Mouse (Mus musculus): Measurements from ENCODE around the gene Rrnad1. TPM values are rescaled to one million over a fixed set of nuclear protein-coding genes. Genes with fewer than 3 reads are reported as not detected.

Gene Rrnad1
- polyA plus RNA-seq (2011; ENCODE audit: insufficient read depth, insufficient read length, low replicate concordance, missing spikeins), result 16.2 and 27.7 TPM in 2 replicates

DNA sequence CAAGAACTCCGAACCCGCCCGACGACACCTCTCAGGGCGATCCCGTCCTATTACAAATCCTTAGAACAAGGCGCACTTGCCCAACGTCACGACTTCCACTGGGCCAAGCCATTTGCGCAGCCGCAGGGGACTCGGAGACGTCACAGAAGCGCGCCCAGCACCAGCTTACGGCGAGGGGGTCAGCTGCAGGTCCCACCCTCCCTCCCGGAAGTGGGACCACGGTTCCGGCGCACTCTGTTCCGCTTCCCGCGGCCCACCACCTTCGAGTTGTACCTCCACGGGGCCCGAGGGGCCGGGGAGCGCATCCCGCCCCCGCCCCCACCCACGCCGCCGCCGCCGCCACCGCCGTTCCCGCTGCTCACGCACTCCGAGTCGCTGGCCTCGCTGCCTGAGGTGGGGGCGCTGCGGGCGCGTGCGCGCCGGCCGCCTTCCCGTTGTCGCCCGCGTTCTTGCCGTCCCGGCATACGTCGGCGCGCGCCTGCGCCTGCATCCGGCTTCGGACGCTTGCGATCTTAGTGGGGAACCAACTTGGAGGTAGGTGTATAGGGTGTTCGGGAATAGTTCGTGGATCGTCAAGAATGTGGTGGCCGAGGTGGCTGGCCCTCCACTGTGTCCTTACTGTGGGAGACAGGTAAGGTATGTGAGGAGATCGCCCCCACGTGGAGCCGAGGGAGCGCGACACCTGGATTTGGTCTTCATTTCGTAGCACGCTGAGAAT lies at the start of gene Rrnad1, which contains the start of gene Isg20l2:
Gene Rrnad1, minus strand, starts transcription at position 640 of the 718 bp plus-strand sequence.
Gene Isg20l2, plus strand, starts transcription at position 237 of the 718 bp plus-strand sequence.
- TF ChIP-seq POLR2A (IDR thresholded peaks at IDR 0.05; ENCODE audit: borderline replicate concordance, control insufficient read depth, low read depth, low read length) (peak; percentile 70; the same call in 1 of the 2 replicates), CTCF (IDR thresholded peaks at IDR 0.05; ENCODE audit: control insufficient read depth, insufficient read depth, low read length) (peak; percentile 87)
- Histone ChIP-seq H3K4me1 (ENCODE audit: control insufficient read depth, insufficient read depth, low read length) (peaks cover 3% of the 10 kb centered on the region; the same call in 1 of the 2 replicates), H3K4me3 (replicated peaks; ENCODE audit: control insufficient read depth, low read depth, low read length) (peak within 1 kb of the TSS; percentile 96), H3K27ac (ENCODE audit: control insufficient read depth, insufficient read depth, low read depth, low read length, poor library complexity) (peak within 1 kb of the TSS; percentile 79)
- WGBS, result under 1% methylated on average over 78 of the region's 78 CpGs

DNA sequence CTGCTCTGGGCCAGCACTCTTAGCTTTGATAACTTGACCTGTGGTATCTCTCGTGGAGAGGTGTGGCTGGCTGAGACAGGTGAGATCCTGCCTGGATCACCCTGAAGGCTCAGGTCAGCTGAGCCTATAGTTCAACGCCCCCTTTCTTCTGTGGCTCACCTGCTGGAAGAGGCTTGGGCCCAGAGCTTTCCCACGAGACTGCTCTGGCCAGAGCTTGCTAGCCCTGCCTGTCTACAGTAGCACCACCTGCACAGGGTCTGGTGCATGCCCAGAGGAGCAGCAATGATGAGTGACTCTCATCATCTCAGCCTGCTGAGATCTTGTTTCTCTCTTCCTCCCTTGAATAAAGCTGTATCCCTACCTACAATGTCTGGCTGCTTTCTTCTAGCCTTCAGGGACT lies 49.6 kb upstream of the Rrnad1 start:
- H3K4me1 ChIP-seq (ENCODE audit: control insufficient read depth, insufficient read depth, low read length), result no peaks in the 10 kb centered on the region
- WGBS, result 49% methylated on average over 3 of the region's 3 CpGs
- H3K27ac ChIP-seq (ENCODE audit: control insufficient read depth, insufficient read depth, low read depth, low read length, poor library complexity), result no peak overlapping the region
- TF ChIP-seq POLR2A (IDR thresholded peaks at IDR 0.05; ENCODE audit: borderline replicate concordance, control insufficient read depth, low read depth, low read length), result no peak
- no peak for TF ChIP-seq CTCF (IDR thresholded peaks at IDR 0.05; ENCODE audit: control insufficient read depth, insufficient read depth, low read length)
- no peak overlapping the region for H3K4me3 ChIP-seq (replicated peaks; ENCODE audit: control insufficient read depth, low read depth, low read length)

DNA sequence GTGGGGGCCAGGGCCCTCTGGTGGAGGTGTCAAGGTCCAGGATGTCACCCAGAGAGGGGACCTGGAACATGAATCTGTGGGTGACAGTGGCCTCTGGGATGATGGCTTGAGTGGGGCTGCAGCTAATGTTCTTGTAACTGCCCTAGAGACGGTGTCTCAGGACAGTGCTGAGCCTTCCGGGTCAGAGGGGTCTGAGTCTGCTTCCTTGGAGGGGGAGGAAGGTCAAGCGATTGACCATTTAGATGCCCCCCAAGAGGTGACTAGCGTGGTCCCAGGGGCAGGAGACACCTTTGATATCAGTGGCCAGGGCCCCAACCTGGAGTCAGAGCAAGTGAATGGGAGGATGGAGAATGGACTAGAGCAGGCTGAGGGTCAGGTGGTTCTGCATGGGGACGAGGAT lies 49.0 kb upstream of the Rrnad1 start:
- Histone ChIP-seq H3K4me3 (replicated peaks; ENCODE audit: control insufficient read depth, low read depth, low read length) (no peak overlapping the region), H3K27ac (ENCODE audit: control insufficient read depth, insufficient read depth, low read depth, low read length, poor library complexity) (no peak overlapping the region), H3K4me1 (ENCODE audit: control insufficient read depth, insufficient read depth, low read length) (no peaks in the 10 kb centered on the region)
- TF ChIP-seq CTCF (IDR thresholded peaks at IDR 0.05; ENCODE audit: control insufficient read depth, insufficient read depth, low read length) (no peak), POLR2A (IDR thresholded peaks at IDR 0.05; ENCODE audit: borderline replicate concordance, control insufficient read depth, low read depth, low read length) (no peak)
- 71% methylated on average over 5 of the region's 5 CpGs for WGBS

DNA sequence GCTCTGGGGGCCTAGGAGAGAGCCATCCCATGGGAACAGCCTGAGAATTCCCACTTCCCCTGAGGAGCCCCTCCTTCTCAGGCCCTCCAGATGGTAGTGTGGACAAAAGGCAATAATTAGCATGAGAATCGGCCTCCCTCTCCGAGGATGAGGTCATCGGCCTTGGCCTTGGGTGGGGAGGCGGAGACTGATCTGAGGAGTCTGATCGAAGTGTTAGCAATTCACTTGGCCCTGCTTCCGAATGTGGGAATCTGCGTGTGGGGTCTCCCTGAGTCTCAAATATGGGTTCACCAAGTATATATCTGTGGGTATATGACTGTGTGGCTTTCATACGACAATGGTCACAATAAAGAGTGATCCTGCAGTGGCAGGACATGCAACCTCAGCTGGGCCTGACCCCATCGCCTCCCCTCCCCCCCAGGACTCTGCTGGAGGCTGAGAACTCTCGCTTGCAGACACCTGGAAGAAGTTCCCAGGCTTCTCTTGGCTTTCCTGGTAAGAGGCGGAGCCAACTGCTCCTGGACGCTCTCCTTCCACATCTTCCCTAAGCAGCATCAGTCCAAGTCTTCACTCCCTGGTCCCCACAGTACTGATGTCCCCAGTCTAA lies 44.0 kb upstream of the Rrnad1 start:
- Histone ChIP-seq H3K4me1 (ENCODE audit: control insufficient read depth, insufficient read depth, low read length) (no peaks in the 10 kb centered on the region), H3K27ac (ENCODE audit: control insufficient read depth, insufficient read depth, low read depth, low read length, poor library complexity) (no peak overlapping the region), H3K4me3 (replicated peaks; ENCODE audit: control insufficient read depth, low read depth, low read length) (no peak overlapping the region)
- WGBS, result 81% methylated on average over 12 of the region's 12 CpGs
- no peak for TF ChIP-seq CTCF (IDR thresholded peaks at IDR 0.05; ENCODE audit: control insufficient read depth, insufficient read depth, low read length)
- TF ChIP-seq POLR2A (IDR thresholded peaks at IDR 0.05; ENCODE audit: borderline replicate concordance, control insufficient read depth, low read depth, low read length), result no peak

DNA sequence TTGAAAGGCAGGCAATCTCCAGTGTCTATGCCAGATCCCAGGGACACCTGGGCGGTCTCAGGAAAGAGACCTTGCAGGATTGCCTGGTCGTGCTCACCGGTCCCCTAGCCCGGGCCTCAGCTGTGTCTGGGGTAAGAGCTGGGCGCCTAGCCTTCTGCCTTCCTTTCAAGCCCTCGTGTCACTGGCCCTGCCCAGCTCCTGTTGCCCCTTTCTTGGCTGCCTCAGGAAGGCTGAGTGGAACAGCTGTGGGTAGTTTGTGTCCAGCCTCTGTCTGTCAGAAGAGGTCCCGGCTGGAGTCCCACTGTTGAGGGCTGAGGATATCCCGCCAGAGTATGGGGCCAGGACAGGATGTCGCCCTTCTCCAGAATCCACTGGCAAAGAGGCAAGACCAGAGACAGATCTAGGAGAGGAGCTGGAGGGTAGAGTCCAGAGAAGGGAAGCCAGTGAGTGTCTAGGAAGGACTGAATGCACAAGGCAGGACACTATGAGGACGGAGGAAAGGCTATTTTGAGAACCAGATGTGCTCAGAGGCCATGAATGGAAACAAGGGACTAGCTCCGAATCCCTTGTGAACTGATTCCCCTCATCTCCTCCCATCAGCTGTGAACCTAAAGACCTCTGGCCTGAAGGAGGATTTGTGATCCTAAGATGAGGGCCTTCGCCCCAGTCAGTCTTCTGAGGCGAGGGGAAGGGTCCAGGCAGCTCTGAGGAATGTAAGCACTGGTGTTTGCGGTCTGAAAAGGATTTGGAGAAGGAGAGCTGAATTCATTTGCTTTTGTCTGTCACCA lies 43.3 kb upstream of the Rrnad1 start:
- TF ChIP-seq POLR2A (IDR thresholded peaks at IDR 0.05; ENCODE audit: borderline replicate concordance, control insufficient read depth, low read depth, low read length) (no peak), CTCF (IDR thresholded peaks at IDR 0.05; ENCODE audit: control insufficient read depth, insufficient read depth, low read length) (no peak)
- H3K4me3 ChIP-seq (replicated peaks; ENCODE audit: control insufficient read depth, low read depth, low read length), result no peak overlapping the region
- no peaks in the 10 kb centered on the region for H3K4me1 ChIP-seq (ENCODE audit: control insufficient read depth, insufficient read depth, low read length)
- H3K27ac ChIP-seq (ENCODE audit: control insufficient read depth, insufficient read depth, low read depth, low read length, poor library complexity), result no peak overlapping the region
- 81% methylated on average over 14 of the region's 14 CpGs for WGBS

DNA sequence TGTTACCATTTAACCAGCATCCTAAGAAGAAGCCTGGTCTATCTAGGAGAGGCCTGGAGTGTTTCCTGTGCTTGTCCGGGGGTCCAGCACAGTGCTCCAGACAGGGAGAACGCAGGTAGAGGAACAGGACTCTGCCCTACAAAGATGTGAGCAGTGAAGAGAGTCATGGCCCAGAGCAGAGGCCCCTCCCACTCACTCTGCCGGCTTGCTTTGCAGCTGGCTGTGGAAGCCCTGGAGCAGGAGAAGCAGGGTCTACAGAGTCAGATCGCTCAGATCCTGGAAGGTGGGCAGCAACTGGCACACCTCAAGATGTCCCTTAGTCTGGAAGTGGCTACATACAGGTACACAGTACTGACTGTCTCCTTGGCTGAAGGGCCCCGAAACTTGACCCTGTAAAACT lies 42.3 kb upstream of the Rrnad1 start:
- no peaks in the 10 kb centered on the region for H3K4me1 ChIP-seq (ENCODE audit: control insufficient read depth, insufficient read depth, low read length)
- WGBS, result 60% methylated on average over 5 of the region's 5 CpGs
- TF ChIP-seq POLR2A (IDR thresholded peaks at IDR 0.05; ENCODE audit: borderline replicate concordance, control insufficient read depth, low read depth, low read length), result no peak
- no peak overlapping the region for H3K27ac ChIP-seq (ENCODE audit: control insufficient read depth, insufficient read depth, low read depth, low read length, poor library complexity)
- no peak overlapping the region for H3K4me3 ChIP-seq (replicated peaks; ENCODE audit: control insufficient read depth, low read depth, low read length)

DNA sequence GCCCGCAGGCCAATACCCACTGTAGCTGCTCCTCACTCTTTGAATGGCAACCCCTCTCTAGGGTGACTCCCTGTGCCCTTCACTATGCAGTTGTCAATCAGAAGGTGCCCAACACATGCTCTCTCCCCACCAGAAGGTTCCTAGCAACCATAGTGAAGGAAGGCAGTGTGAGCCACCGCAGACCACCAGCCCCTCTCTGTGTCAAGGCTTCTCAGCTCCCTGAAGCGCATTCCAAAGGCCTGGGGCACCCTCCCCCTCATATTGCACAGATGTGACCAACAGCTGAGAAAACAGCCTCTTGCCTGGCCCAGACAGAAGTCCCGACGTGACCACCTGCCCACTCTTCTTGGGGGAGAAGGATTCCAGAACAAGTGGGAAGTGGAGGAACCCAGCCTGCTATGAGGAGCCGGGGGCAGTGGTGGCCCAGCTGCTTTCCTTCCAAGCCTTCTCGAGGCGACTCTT lies 41.7 kb upstream of the Rrnad1 start:
- no peak overlapping the region for H3K4me3 ChIP-seq (replicated peaks; ENCODE audit: control insufficient read depth, low read depth, low read length)
- H3K4me1 ChIP-seq (ENCODE audit: control insufficient read depth, insufficient read depth, low read length), result no peaks in the 10 kb centered on the region
- WGBS, result 64% methylated on average over 8 of the region's 8 CpGs
- no peak overlapping the region for H3K27ac ChIP-seq (ENCODE audit: control insufficient read depth, insufficient read depth, low read depth, low read length, poor library complexity)
- TF ChIP-seq POLR2A (IDR thresholded peaks at IDR 0.05; ENCODE audit: borderline replicate concordance, control insufficient read depth, low read depth, low read length) (no peak), CTCF (IDR thresholded peaks at IDR 0.05; ENCODE audit: control insufficient read depth, insufficient read depth, low read length) (no peak)
